Mouse (Mus musculus) thymus, adult 2 months (tissue): Measurements from ENCODE around the gene Herc1. TPM values are rescaled to one million over a fixed set of nuclear protein-coding genes. Genes with fewer than 3 reads are reported as not detected.

Experiments
- DNase-seq: peaks from one replicate; pipeline ENCODE4 v3.0.0; 2021
- H3K27ac ChIP-seq: fragments of 200-500 bp; 2 replicates; pipeline ENCODE4 v1.5.1; 2012; ENCODE audit warnings: low read length, control low read depth; ENCODE audit not compliant: control insufficient read depth, insufficient read depth
- H3K27me3 ChIP-seq: fragments of 200-500 bp; 2 replicates; pipeline ENCODE4 v1.6.1; 2012; ENCODE audit warnings: mild to moderate bottlenecking, low read length, moderate library complexity, mixed read lengths; ENCODE audit not compliant: control insufficient read depth, insufficient read depth
- H3K36me3 ChIP-seq: fragments of 200-500 bp; 2 replicates; pipeline ENCODE4 v1.6.1; 2012; ENCODE audit warnings: mild to moderate bottlenecking, low read length, moderate library complexity; ENCODE audit not compliant: control insufficient read depth, insufficient read depth
- H3K4me1 ChIP-seq: fragments of 200-500 bp; replicated peaks from 2 replicates; pipeline ENCODE4 v1.6.1; 2012; ENCODE audit warnings: low read length; ENCODE audit not compliant: control insufficient read depth, insufficient read depth
- H3K4me3 ChIP-seq: fragments of 200-500 bp; 2 replicates; pipeline ENCODE4 v1.5.1; 2012; ENCODE audit warnings: mild to moderate bottlenecking, low read length, control low read depth, moderate library complexity; ENCODE audit not compliant: control insufficient read depth, insufficient read depth
- CTCF ChIP-seq: fragments of 200-500 bp; IDR thresholded peaks from 2 replicates; pipeline ENCODE4 v1.5.1; 2012; ENCODE audit warnings: mild to moderate bottlenecking, control low read depth, low read length, moderate library complexity, borderline replicate concordance; ENCODE audit not compliant: control insufficient read depth, poor library complexity, insufficient read depth; ENCODE audit errors: extremely low read depth
- POLR2A ChIP-seq: fragments of 200-500 bp; IDR thresholded peaks from 2 replicates; pipeline ENCODE4 v1.6.1; 2012; ENCODE audit warnings: mild to moderate bottlenecking, low read length, control low read depth, moderate library complexity; ENCODE audit not compliant: control insufficient read depth, poor library complexity, insufficient read depth; ENCODE audit errors: extremely low read depth
- WGBS: fragments of 180-500 bp; shearing (Covaris S2); methylation state at CpG from one replicate; pipeline ENCODE4 v1.1.7; 2018; 5-methylcytosine and 5-hydroxymethylcytosine counted together
- polyA plus RNA-seq: library from polyadenylated mRNA; depleted of rRNA; stranded (reverse); fragments of >200 nt; gene quantifications from 2 replicates; pipeline ENCODE4 v1.2.3, GENCODE M21; 2012

Herc1 gene
- polyA plus RNA-seq, 1 experiment = 28.6 TPM

DNA sequence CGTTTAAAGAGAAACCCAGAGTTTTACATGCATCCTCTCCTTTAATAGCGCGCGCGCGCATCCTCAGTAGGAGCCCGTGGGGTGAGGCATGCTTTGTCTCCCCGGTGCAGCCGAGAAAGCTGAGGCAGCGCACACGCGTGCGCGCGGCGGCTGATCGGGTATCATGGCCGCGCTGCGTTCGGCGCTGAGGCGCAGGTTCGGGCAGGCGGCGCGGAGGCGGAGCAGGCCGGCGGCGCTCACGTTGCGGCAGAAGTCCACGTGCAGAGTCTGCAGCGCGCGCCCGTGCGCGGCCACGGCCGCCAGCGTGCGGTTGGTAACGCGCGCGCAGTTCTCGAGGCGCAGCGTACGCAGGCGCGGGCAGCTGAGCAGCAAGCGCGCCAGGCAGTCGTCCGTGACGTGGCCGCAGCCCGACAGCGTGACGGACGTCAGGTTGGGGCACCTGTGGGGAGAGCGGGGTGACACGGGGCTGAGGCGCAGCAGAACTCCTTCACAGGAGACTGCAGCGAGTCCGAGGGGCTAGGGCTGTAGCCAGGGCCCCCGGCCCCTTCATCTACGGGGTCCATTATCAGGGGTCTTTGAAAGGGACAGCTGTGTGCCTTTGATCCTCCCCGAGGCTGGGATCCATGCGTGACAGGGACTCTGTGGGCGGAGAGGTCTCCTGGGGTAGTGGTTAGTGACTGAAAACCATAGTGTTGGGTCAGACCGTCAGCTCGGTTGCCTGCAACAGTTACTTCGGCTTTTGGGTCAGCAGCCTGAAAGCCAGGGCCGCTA is 161.5 kb downstream of the Herc1 start:
- DNase-seq = peak; percentile 91
- peak; percentile 43; the same call in 1 of the 2 replicates for TF ChIP-seq CTCF
- peak; percentile 38; the same call in 1 of the 2 replicates for TF ChIP-seq POLR2A
- peaks cover 12% of the 10 kb centered on the region for H3K36me3 ChIP-seq
- H3K4me3 ChIP-seq = peak overlapping the region; percentile 55
- under 1% methylated on average over 78 of the region's 78 CpGs for WGBS
- peaks cover 26% of the 10 kb centered on the region for H3K4me1 ChIP-seq
- peak overlapping the region; percentile 69 for H3K27ac ChIP-seq
- no peaks in the 10 kb centered on the region for H3K27me3 ChIP-seq

DNA sequence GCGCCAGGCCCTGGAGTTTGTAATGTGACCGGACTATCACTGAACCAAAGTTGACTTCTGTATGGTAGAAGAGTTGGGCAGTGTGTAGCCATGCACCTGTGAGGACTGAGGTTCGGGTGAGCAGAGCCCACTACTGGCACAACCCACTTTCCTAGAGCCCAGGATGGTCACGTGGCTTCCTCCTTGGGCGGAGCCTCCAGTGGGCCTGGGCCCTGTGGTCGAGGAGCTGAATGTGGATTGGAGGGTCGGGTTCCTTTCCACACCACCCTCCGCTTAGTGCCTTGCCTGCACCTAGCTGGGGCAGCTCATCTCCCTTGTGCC is 162.1 kb downstream of the Herc1 start:
- under 1% methylated on average over 8 of the region's 8 CpGs for WGBS
- TF ChIP-seq POLR2A = peak; percentile 37; the same call in 1 of the 2 replicates
- TF ChIP-seq CTCF = peak; percentile 26; the same call in 1 of the 2 replicates
- H3K4me3 ChIP-seq = peak overlapping the region; percentile 55
- H3K27ac ChIP-seq = peak overlapping the region; percentile 69
- H3K27me3 ChIP-seq = no peaks in the 10 kb centered on the region
- DNase-seq = peak; percentile 89
- H3K4me1 ChIP-seq = peaks cover 26% of the 10 kb centered on the region
- peaks cover 17% of the 10 kb centered on the region for H3K36me3 ChIP-seq

DNA sequence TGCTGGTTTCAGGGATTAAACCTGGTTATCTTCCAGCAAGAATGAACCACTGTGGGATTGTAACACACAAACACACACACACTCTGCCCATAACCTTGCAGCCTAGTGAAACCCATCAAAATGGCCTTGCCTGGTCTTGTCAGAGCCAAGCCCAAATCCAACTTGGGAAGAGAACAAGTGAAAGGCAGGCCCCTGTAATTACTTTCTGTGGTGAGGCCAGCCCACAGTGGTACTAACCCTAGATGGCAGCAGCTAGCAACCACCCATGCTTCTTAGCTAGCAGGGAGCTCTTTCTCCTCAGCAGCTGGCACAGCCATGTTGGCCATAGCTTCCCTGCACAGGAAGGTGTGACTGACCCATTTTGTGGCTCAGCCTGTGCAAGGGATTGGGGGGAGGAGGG is 162.9 kb downstream of the Herc1 start:
- Histone ChIP-seq H3K4me3 (no peak overlapping the region), H3K27ac (peak overlapping the region; percentile 50), H3K36me3 (peaks cover 26% of the 10 kb centered on the region), H3K4me1 (peaks cover 26% of the 10 kb centered on the region), H3K27me3 (no peaks in the 10 kb centered on the region)
- DNase-seq = peak; percentile 43
- TF ChIP-seq CTCF (no peak), POLR2A (no peak)

DNA sequence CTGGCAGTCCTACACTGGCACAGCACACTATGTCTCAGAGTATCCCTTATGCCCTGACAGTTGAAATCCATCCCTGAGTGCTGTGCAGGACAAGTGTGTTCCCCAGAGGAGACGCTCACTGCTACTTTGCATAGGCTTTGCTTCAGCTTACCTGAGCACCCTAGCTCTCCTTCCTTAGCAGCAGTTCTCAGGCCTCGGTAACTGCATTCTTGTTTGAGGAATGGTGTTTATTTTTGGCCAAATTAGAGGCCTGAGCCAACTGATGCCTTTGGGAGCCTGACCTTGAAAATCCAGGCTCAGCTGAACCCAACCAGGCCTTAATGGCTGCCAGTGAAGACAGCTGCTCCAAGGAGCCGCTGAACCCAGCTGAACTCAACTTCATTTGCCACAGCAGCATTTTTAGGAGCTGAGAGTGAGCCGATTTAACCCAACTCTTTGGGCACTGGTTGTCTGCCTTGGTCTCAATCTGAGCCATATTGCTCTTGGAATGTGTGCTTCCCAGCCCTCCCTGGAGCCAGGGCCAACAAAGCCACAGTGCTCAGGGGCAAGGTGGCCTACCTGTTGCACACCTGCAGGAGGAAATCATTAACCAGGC is 163.5 kb downstream of the Herc1 start:
- Histone ChIP-seq H3K4me3 (no peak overlapping the region), H3K27me3 (no peaks in the 10 kb centered on the region), H3K27ac (peak overlapping the region; percentile 50), H3K36me3 (peaks cover 32% of the 10 kb centered on the region), H3K4me1 (peaks cover 26% of the 10 kb centered on the region)
- TF ChIP-seq CTCF (peak; percentile 79; the same call in 1 of the 2 replicates), POLR2A (no peak)
- no peak for DNase-seq
- WGBS = 94% methylated on average over 4 of the region's 4 CpGs

DNA sequence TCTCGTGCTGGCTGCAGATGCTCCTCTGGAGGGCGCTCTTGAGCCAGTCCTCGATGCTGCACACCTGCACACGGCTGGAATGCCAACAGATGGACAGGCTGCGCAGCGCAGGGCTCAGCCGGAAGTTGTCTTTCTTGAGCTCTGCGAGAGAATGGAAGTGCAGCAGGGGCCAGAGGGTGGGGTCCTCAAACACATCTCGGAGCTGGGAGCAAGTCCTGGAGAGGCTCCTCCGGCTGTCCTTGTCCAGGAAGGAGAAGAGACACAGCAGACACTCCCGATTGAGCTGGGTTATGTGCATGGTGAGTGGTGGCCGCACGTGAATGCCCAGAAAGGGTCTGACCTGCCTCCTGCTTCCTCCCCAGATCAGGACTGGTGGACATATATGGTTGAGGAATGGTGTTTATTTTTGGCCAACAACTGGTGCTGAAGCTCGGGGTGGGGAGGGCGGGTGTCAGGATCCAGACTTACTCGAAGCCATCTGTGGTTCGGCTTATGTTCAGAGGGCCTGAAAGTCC is 164.1 kb downstream of the Herc1 start, which contains the start of gene Fbxl22:
TSS of gene Fbxl22 (minus strand) at position 338 of the 515 bp plus-strand sequence.
- peaks cover 37% of the 10 kb centered on the region for H3K36me3 ChIP-seq

GRCm38 (mm10) chr9:66515115-66515514 is 164.9 kb downstream of the Herc1 start:
- Histone ChIP-seq H3K4me1 (peaks cover 26% of the 10 kb centered on the region), H3K27me3 (no peaks in the 10 kb centered on the region), H3K36me3 (peaks cover 45% of the 10 kb centered on the region), H3K4me3 (no peak overlapping the region), H3K27ac (no peak overlapping the region)
- no peak for DNase-seq
- TF ChIP-seq CTCF (no peak), POLR2A (no peak)
- WGBS = 94% methylated on average over 2 of the region's 2 CpGs

More for the DNA sequence above, 164.1 kb downstream of the Herc1 start, which contains the start of gene Fbxl22:
- Histone ChIP-seq H3K4me1 (peaks cover 26% of the 10 kb centered on the region), H3K27ac (peak within 1 kb of the TSS; percentile 50), H3K27me3 (no peaks in the 10 kb centered on the region), H3K4me3 (no peak within 1 kb of the TSS)
- TF ChIP-seq CTCF (no peak; the same call in 1 of the 2 replicates), POLR2A (no peak)
- 78% methylated on average over 17 of the region's 17 CpGs for WGBS
- no peak for DNase-seq
